Mouse (Mus musculus): ENCODE measurements around the gene Slc22a6.

DNA sequence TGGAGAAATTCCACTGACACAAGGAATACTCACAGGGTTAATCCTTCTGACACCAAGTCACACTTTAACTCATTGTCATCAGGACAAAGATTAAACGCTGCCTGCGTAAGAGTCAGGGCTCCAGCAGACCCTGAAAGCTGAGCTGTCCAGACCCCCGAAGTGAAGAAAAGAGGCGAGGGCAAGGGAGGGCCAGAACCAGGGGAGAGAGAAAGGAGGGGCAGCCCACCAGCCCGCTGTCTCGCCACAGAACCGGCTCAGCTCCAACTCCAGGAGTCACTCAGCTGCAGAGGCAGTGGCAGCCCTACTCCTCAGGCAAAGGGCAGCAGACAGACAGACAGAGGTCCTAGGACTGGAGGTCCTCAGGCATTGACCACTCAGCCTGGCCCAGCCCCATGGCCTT, at the start of gene Slc22a6:
- no peak for TF ChIP-seq CTCF (IDR thresholded peaks at IDR 0.05; ENCODE audit: low read depth, low read length)
- no peak for TF ChIP-seq TAL1 (conservative IDR thresholded peaks at IDR 0.05; ENCODE audit: low read depth, low read length)
